9 mouse cellular contexts compared by ENCODE assay signal in genomic region chr2:119322587-119323300, GRCm38 (mm10). TPM values are rescaled to one million over a fixed set of nuclear protein-coding genes. Genes with fewer than 3 reads are reported as not detected.
DNase-seq lines count a peak whose midpoint lies in the region; ATAC-seq and TF ChIP-seq lines count a peak whose summit lies in the region.
"Had no signal": no experiment of that assay in that cellular context is flagged by ENCODE, and none has a peak within 500 bp of the region (broad histone marks: within the 10 kb centered on the region; RNA-seq: fewer than 3 reads in every experiment).

No protein-coding gene starts in this region.

- H3K4me3 ChIP-seq in kidney, embryonic 16.5 days (ENCODE audit: low read length), result peak overlapping the region; percentile 38
- no peak overlapping the region for H3K4me3 ChIP-seq in kidney, adult 2 months (ENCODE audit: insufficient read depth, low read depth, low read length)
- H3K4me3 ChIP-seq in bone marrow, adult 2 months (replicated peaks; ENCODE audit: control insufficient read depth, low read depth, low read length), result no peak overlapping the region
- H3K4me3 ChIP-seq in forebrain, embryonic 14.5 days (ENCODE audit: low read depth, low read length), result peak overlapping the region; percentile 28
- H3K4me3 ChIP-seq in liver, embryonic 16.5 days (ENCODE audit: low read depth, low read length), result peak overlapping the region; percentile 44

- peaks cover 61% of the 10 kb centered on the region for H3K4me1 ChIP-seq in kidney, embryonic 16.5 days (ENCODE audit: insufficient read depth, low read length)
- peaks cover 11% of the 10 kb centered on the region for H3K4me1 ChIP-seq in kidney, adult 2 months (ENCODE audit: control insufficient read depth, insufficient read depth, low read length)
- peaks cover 2% of the 10 kb centered on the region; the same call in 1 of the 2 replicates for H3K4me1 ChIP-seq in bone marrow, adult 2 months (ENCODE audit: control insufficient read depth, insufficient read depth, low read length)
- H3K4me1 ChIP-seq in forebrain, embryonic 14.5 days (ENCODE audit: control insufficient read depth, insufficient read depth, low read length), result peaks cover 37% of the 10 kb centered on the region
- peaks cover 54% of the 10 kb centered on the region for H3K4me1 ChIP-seq in liver, embryonic 16.5 days (ENCODE audit: control insufficient read depth, low read depth, low read length)

- no peak overlapping the region for H3K27ac ChIP-seq in kidney, embryonic 16.5 days (ENCODE audit: low read length)
- H3K27ac ChIP-seq in kidney, adult 2 months (ENCODE audit: insufficient read depth, low read depth, low read length), result no peak overlapping the region
- peak overlapping the region; percentile 23; the same call in 1 of the 2 replicates for H3K27ac ChIP-seq in bone marrow, adult 2 months (ENCODE audit: control insufficient read depth, insufficient read depth, low read depth, low read length, poor library complexity)
- peak overlapping the region; percentile 21; the same call in 1 of the 2 replicates for H3K27ac ChIP-seq in forebrain, embryonic 14.5 days (ENCODE audit: low read depth, low read length)
- no peak overlapping the region for H3K27ac ChIP-seq in liver, embryonic 16.5 days (ENCODE audit: low read length)
- H3K27ac ChIP-seq: macrophage had no signal

- H3K36me3 ChIP-seq in kidney, embryonic 16.5 days (ENCODE audit: insufficient read depth, low read length), result no peaks in the 10 kb centered on the region
- no peaks in the 10 kb centered on the region for H3K36me3 ChIP-seq in kidney, adult 2 months (ENCODE audit: control insufficient read depth, insufficient read depth, low read length)
- no peaks in the 10 kb centered on the region for H3K36me3 ChIP-seq in forebrain, embryonic 14.5 days (ENCODE audit: control insufficient read depth, insufficient read depth, low read length)
- H3K36me3 ChIP-seq in liver, embryonic 16.5 days (ENCODE audit: control insufficient read depth, insufficient read depth), result no peaks in the 10 kb centered on the region

- H3K27me3 ChIP-seq in kidney, embryonic 16.5 days (ENCODE audit: insufficient read depth, low read length), result peaks cover 77% of the 10 kb centered on the region
- no peaks in the 10 kb centered on the region for H3K27me3 ChIP-seq in kidney, adult 2 months (replicated peaks; ENCODE audit: control insufficient read depth, insufficient read depth, low read length)
- H3K27me3 ChIP-seq in forebrain, embryonic 14.5 days (replicated peaks; ENCODE audit: control insufficient read depth, insufficient read depth, low read length), result peaks cover 85% of the 10 kb centered on the region
- H3K27me3 ChIP-seq in liver, embryonic 16.5 days (ENCODE audit: control insufficient read depth, insufficient read depth, low read depth, low read length), result peaks cover 72% of the 10 kb centered on the region

- ATAC-seq in kidney, embryonic 16.5 days (ENCODE audit: low FRiP score, low TSS enrichment), result 0 out of 2 replicates have a peak, but pooled peaks have one; percentile 20
- peak; percentile 89 for ATAC-seq in forebrain, embryonic 14.5 days
- ATAC-seq in liver, embryonic 16.5 days (ENCODE audit: low read depth), result peak; percentile 57

- WGBS in kidney, embryonic 16.5 days, result 12% methylated on average over 39 of the region's 39 CpGs
- WGBS in kidney, adult 2 months, result 45% methylated on average over 39 of the region's 39 CpGs
- 22% methylated on average over 39 of the region's 39 CpGs for WGBS in bone marrow, adult 2 months
- 2% methylated on average over 36 of the region's 39 CpGs for WGBS in forebrain, embryonic 14.5 days
- 5% methylated on average over 39 of the region's 39 CpGs for WGBS in liver, embryonic 16.5 days (ENCODE audit: insufficient replicate concordance)

- no peak for DNase-seq in kidney, adult 2 months
- DNase-seq in forebrain, embryonic 14.5 days (ENCODE audit: low spot score), result peak; percentile 93
- peak; percentile 61 for DNase-seq in kidney, postnatal 10 days
- DNase-seq in right cerebral cortex, postnatal 25 days, result peak; percentile 48
- DNase-seq in gastrocnemius, adult 8-10 months (ENCODE audit: low spot score in 2 of 2), result no peak

- no peak for TF ChIP-seq POLR2A in kidney, adult 2 months (IDR thresholded peaks at IDR 0.05; ENCODE audit: low read depth, low read length)
- peak; percentile 27; the same call in 1 of the 2 replicates for TF ChIP-seq POLR2A in bone marrow, adult 2 months (IDR thresholded peaks at IDR 0.05; ENCODE audit: borderline replicate concordance, control insufficient read depth, low read depth, low read length)

- H3K9me3 ChIP-seq in kidney, embryonic 16.5 days (ENCODE audit: low read length), result no peaks in the 10 kb centered on the region
- H3K9me3 ChIP-seq in forebrain, embryonic 14.5 days (replicated peaks; ENCODE audit: control insufficient read depth, low read length), result no peaks in the 10 kb centered on the region
- no peaks in the 10 kb centered on the region for H3K9me3 ChIP-seq in liver, embryonic 16.5 days (replicated peaks; ENCODE audit: control insufficient read depth, low read length)

- H3K9ac ChIP-seq in kidney, embryonic 16.5 days (replicated peaks; ENCODE audit: low read length), result peak overlapping the region; percentile 53
- peak overlapping the region; percentile 46 for H3K9ac ChIP-seq in forebrain, embryonic 14.5 days (ENCODE audit: low read length)
- peak overlapping the region; percentile 42 for H3K9ac ChIP-seq in liver, embryonic 16.5 days (ENCODE audit: low read depth, low read length)

- H3K4me2 ChIP-seq in kidney, embryonic 16.5 days (replicated peaks; ENCODE audit: low read depth, low read length), result peak overlapping the region; percentile 60
- peak overlapping the region; percentile 65 for H3K4me2 ChIP-seq in forebrain, embryonic 14.5 days (ENCODE audit: low read length)
- peak overlapping the region; percentile 63 for H3K4me2 ChIP-seq in liver, embryonic 16.5 days (ENCODE audit: low read depth, low read length)

- TF ChIP-seq CTCF in kidney, adult 2 months (conservative IDR thresholded peaks at IDR 0.05; ENCODE audit: insufficient read depth, insufficient read length, low read depth, low read length), result no peak
- no peak for TF ChIP-seq CTCF in bone marrow, adult 2 months (IDR thresholded peaks at IDR 0.05; ENCODE audit: control insufficient read depth, insufficient read depth, low read length)

RNA-seq across cellular contexts. Expression of gene Dll4, which starts 2.8 kb away (rescaled TPM):
- polyA plus RNA-seq in kidney, embryonic 16.5 days (2015; fragmentation: Nextera tagmentation; extraction: Ambion mirVana), result 12.9 and 13.5 TPM in 2 replicates
- polyA plus RNA-seq in kidney, adult 2 months (2012; rRNA removed), result 14.6 and 15.9 TPM in 2 replicates
- polyA plus RNA-seq in bone marrow, adult 2 months (2011; ENCODE audit: insufficient read depth, insufficient read length, low replicate concordance, missing spikeins), result 0.25 TPM in 1 of 2 replicates, not detected in the other
- polyA plus RNA-seq in forebrain, embryonic 14.5 days (2014; fragmentation: Nextera tagmentation; extraction: Ambion mirVana), result 2.9 and 3.8 TPM in 2 replicates
- polyA plus RNA-seq in liver, embryonic 16.5 days (2015; fragmentation: Nextera tagmentation; extraction: Ambion mirVana), result 2.0 and 2.1 TPM in 2 replicates
- 1 to 10 TPM; 3.3 to 5.8 (median 3.9) TPM for total RNA-seq in gastrocnemius, adult 8-10 months (2022)
- polyA plus RNA-seq: macrophage had no signal

RNA-seq across cellular contexts. Expression of gene Chac1, which starts 28.3 kb away (rescaled TPM):
- 0.86 and 1.3 TPM in 2 replicates for polyA plus RNA-seq in kidney, embryonic 16.5 days (2015; fragmentation: Nextera tagmentation; extraction: Ambion mirVana)
- 2.0 and 2.2 TPM in 2 replicates for polyA plus RNA-seq in kidney, adult 2 months (2012; rRNA removed)
- 0.59 and 6.2 TPM in 2 replicates for polyA plus RNA-seq in bone marrow, adult 2 months (2011; ENCODE audit: insufficient read depth, insufficient read length, low replicate concordance, missing spikeins)
- polyA plus RNA-seq in forebrain, embryonic 14.5 days (2014; fragmentation: Nextera tagmentation; extraction: Ambion mirVana), result 3.5 and 3.8 TPM in 2 replicates
- polyA plus RNA-seq in liver, embryonic 16.5 days (2015; fragmentation: Nextera tagmentation; extraction: Ambion mirVana), result 6.2 and 8.5 TPM in 2 replicates
- total RNA-seq in gastrocnemius, adult 8-10 months (2022), result 100 to 1,000 TPM in 1 of 4 experiments, 10 to 100 TPM in 3; 59.1 to 158 (median 73.1) TPM

RNA-seq across cellular contexts. Expression of gene Vps18, which starts 34.2 kb away (rescaled TPM):
- polyA plus RNA-seq in kidney, embryonic 16.5 days (2015; fragmentation: Nextera tagmentation; extraction: Ambion mirVana), result 23.0 and 23.1 TPM in 2 replicates
- 24.0 and 27.4 TPM in 2 replicates for polyA plus RNA-seq in kidney, adult 2 months (2012; rRNA removed)
- polyA plus RNA-seq in bone marrow, adult 2 months (2011; ENCODE audit: insufficient read depth, insufficient read length, low replicate concordance, missing spikeins), result 6.5 and 9.7 TPM in 2 replicates
- 12.0 and 19.9 TPM in 2 replicates for polyA plus RNA-seq in forebrain, embryonic 14.5 days (2014; fragmentation: Nextera tagmentation; extraction: Ambion mirVana)
- polyA plus RNA-seq in liver, embryonic 16.5 days (2015; fragmentation: Nextera tagmentation; extraction: Ambion mirVana), result 5.5 and 6.3 TPM in 2 replicates
- total RNA-seq in gastrocnemius, adult 8-10 months (2022), result 10 to 100 TPM; 10.8 to 12.5 (median 11.5) TPM

RNA-seq across cellular contexts. Expression of gene Rhov, which starts 51.7 kb away (rescaled TPM):
- polyA plus RNA-seq in kidney, embryonic 16.5 days (2015; fragmentation: Nextera tagmentation; extraction: Ambion mirVana), result 1.8 and 2.3 TPM in 2 replicates
- polyA plus RNA-seq in kidney, adult 2 months (2012; rRNA removed), result 5.9 and 7.8 TPM in 2 replicates
- polyA plus RNA-seq in bone marrow, adult 2 months (2011; ENCODE audit: insufficient read depth, insufficient read length, low replicate concordance, missing spikeins), result 2.1 TPM in 1 of 2 replicates, not detected in the other
- 8.5 and 12.7 TPM in 2 replicates for polyA plus RNA-seq in forebrain, embryonic 14.5 days (2014; fragmentation: Nextera tagmentation; extraction: Ambion mirVana)
- polyA plus RNA-seq in liver, embryonic 16.5 days (2015; fragmentation: Nextera tagmentation; extraction: Ambion mirVana), result 0.20 TPM in 1 of 2 replicates, not detected in the other
- total RNA-seq in gastrocnemius, adult 8-10 months (2022), result not detected

Comparison
In these comparisons a context has a peak if more than half of its experiments do, and no peak if none do; other contexts are left out.
1. H3K4me3 ChIP-seq: peak in kidney, embryonic 16.5 days (single experiment), forebrain, embryonic 14.5 days (single experiment) and liver, embryonic 16.5 days (single experiment); none in kidney, adult 2 months (single experiment) and bone marrow, adult 2 months (single experiment).
2. DNase-seq: peak in forebrain, embryonic 14.5 days (single experiment), kidney, postnatal 10 days (single experiment) and right cerebral cortex, postnatal 25 days (single experiment); none in kidney, adult 2 months (single experiment) and gastrocnemius, adult 8-10 months (0 of 2).
3. ATAC-seq: peak in every context shown above with its lines; median percentile 89 in forebrain, embryonic 14.5 days; 57 in liver, embryonic 16.5 days; 20 in kidney, embryonic 16.5 days.
4. H3K27ac ChIP-seq: peak in bone marrow, adult 2 months (single experiment) and forebrain, embryonic 14.5 days (single experiment); none in kidney, embryonic 16.5 days (single experiment), kidney, adult 2 months (single experiment) and liver, embryonic 16.5 days (single experiment).
5. Peak in every context shown above with its lines, with median percentiles within 50 percentile points of each other: H3K4me2 ChIP-seq and H3K9ac ChIP-seq.